Mouse (Mus musculus): ENCODE measurements around the gene Anks6.

The Anks6 gene

DNA sequence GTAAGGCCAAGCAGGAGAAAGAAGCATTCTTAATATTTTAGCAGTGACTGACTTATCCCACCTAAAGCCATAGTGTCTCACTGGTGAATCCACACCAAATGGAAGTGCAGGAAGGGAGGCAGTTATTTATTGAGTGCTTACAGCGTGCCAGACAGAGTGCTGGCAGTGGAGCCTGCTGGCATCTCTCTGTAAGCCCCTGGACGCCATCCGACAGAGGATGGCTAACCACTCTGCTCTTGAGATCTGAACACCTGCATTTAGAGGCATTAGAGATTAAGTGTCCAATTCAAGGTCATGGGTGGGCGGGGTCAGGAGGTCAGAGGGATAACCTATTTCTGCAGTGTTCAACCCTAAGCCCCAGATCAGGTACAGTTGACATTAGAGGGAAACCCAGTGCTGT is 68.4 kb downstream of the Anks6 start:
- DNase-seq, result no peak

DNA sequence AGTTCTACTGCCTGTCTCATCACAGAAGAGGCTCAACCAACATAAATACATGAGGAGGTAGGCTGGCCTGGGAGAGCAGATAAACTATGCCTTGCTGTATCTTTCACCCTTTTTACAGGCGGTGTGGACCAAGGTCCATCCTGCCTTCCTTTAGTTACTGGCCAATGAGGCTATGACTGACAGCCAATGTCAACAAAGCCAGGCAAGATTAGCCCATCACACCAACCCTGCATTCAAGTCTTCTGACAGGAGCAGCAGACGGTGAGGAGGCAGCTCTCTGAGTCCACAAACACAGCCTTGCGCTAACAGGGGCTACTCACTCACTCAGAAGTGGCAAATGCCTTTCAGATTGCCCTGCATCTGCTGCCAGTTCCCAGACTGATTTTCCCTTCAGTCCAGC is 69.0 kb downstream of the Anks6 start:
- no peak for DNase-seq

GRCm38 (mm10) chr4:46987809-46988208 is 69.4 kb downstream of the Anks6 start:
- no peak for DNase-seq

DNA sequence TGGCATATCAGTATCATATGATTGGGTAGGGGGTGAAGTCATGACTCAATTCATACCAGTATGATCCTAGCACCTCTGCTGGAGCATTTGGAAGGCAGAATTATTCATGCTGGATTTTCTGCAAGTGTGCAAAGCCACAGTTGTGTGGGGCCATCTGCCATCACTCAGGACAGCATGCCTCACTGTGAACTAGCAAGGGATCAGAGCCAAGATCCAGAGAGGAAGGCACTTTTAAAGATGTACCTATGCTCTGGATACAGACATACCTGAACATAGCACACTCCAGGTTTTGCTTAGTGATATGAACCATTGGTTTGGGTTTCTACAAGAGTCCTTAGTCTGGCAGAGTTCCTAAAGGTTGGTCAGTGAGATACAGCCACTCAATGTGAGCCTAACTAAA is 71.2 kb downstream of the Anks6 start:
- no peak for DNase-seq

DNA sequence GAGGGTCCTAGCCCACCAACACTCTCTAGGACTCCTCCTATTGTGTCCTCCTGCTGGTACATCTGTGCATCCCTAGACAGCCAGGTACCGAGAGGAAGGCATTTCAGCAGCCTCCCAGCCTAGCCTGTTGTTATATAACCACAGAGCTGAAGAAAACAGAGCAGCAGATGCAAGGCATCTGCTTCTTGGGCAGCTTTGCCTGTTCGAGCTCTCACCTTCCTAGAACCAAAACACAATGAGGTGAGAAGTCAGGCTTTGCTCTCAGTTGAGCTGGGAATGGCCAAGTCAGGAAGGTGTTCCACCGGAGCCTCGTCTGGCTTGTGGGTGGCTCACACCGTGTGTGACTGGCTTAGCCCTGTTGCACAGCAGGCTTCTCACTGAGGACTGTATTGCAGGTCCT is 74.3 kb downstream of the Anks6 start:
- no peak for DNase-seq

DNA sequence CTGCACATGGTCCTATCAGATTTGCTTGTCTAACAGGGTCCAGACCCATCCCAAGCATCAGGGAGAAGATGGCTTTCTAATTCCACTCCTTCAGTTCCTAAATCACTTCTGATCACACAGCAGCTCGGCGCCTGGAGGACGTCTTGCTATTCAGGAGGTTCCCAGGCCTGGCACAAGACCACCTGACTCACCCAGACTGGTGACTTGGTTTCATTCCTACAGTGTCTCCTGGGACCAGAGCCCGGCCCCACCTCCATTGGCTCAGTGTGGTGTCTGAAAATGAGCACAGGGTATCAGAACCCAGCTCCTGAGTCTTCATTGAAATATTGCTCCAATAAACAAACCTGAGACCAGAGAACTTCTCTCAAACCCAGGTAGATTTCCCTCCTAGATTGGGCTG is 75.1 kb downstream of the Anks6 start:
- DNase-seq, result no peak

- DNase-seq, result no peak
These were observed 78.9 kb downstream of the Anks6 start for GRCm38 (mm10) chr4:46978371-46978770.

DNA sequence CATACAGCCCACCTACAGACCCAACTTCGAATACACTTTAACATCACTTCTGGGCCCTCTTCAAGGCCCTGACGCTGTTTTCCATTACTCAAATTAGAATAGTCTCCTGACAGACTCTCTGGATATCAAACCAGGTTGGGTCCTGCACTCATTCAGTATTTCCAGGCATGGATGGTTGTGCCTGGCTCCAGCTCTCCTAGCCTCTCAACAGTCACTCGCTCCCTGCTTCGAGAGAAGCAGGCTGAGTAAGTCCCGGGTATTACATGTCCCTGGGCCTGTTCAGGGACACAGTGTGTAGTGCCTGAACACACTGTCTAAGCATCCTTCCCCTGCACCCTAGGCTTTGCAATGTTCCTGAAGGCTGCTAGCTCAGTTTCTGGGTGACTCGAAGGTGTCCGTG is 80.1 kb downstream of the Anks6 start:
- DNase-seq, result no peak

- DNase-seq, result no peak
These were observed 80.6 kb downstream of the Anks6 start for GRCm38 (mm10) chr4:46976671-46977071.

- DNase-seq, result no peak
These were observed 83.9 kb downstream of the Anks6 start for GRCm38 (mm10) chr4:46973322-46973721.

DNA sequence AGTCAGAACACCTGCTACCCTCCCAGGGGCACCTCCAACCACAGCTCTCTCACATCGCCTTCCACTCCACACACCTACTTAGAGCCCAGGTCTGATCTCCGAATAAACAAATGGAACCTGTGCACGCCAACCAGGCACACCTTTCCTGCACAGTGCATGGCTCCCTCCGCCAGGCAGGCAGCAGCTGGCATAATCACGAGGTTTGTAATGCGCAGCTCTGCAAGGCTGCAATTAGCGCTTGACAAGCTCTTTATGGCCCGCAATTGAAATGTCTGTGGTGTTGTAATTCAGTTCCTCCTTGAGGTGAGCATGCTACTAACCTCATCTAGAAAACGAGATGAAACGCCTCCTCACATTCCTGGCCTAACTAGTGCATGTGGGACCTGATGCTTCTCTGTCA is 89.2 kb downstream of the Anks6 start:
- DNase-seq, result no peak

- no peak for DNase-seq
These were observed 90.7 kb downstream of the Anks6 start for GRCm38 (mm10) chr4:46966551-46966950.

Data from heart, adult 11 months (tissue).